Mouse (Mus musculus): ENCODE results near the gene H2-Ab1. TPM values are rescaled to one million over a fixed set of nuclear protein-coding genes. Genes with fewer than 3 reads are reported as not detected.

H2-Ab1 gene
- polyA plus RNA-seq, 1 experiment from 2014 or later, result 15.1 TPM

GRCm38 (mm10) chr17:34249361-34249760 is 8.1 kb upstream of the H2-Ab1 start:
- H3K4me1 ChIP-seq (replicated peaks; ENCODE audit: control insufficient read depth, insufficient read depth, low read length), result no peaks in the 10 kb centered on the region
- no peak for ATAC-seq (ENCODE audit: low read depth)
- H3K27ac ChIP-seq (ENCODE audit: low read length), result no peak overlapping the region
- no peaks in the 10 kb centered on the region for H3K27me3 ChIP-seq (ENCODE audit: control insufficient read depth, insufficient read depth, low read depth, low read length)
- no peaks in the 10 kb centered on the region for H3K36me3 ChIP-seq (ENCODE audit: control insufficient read depth, insufficient read depth, low read length)
- H3K9ac ChIP-seq (ENCODE audit: low read length), result no peak overlapping the region
- 40% methylated on average over 3 of the region's 3 CpGs for WGBS
- H3K9me3 ChIP-seq (ENCODE audit: control insufficient read depth, low read length), result no peaks in the 10 kb centered on the region
- no peak overlapping the region for H3K4me2 ChIP-seq (ENCODE audit: low read depth, low read length)
- H3K4me3 ChIP-seq (ENCODE audit: low read length), result no peak overlapping the region

GRCm38 (mm10) chr17:34249878-34250277 is 7.6 kb upstream of the H2-Ab1 start:
- H3K27ac ChIP-seq (ENCODE audit: low read length), result no peak overlapping the region
- no peaks in the 10 kb centered on the region for H3K4me1 ChIP-seq (replicated peaks; ENCODE audit: control insufficient read depth, insufficient read depth, low read length)
- no peaks in the 10 kb centered on the region for H3K9me3 ChIP-seq (ENCODE audit: control insufficient read depth, low read length)
- no peaks in the 10 kb centered on the region for H3K27me3 ChIP-seq (ENCODE audit: control insufficient read depth, insufficient read depth, low read depth, low read length)
- no peak overlapping the region for H3K4me3 ChIP-seq (ENCODE audit: low read length)
- 15% methylated on average over 4 of the region's 4 CpGs for WGBS
- ATAC-seq (ENCODE audit: low read depth), result no peak
- H3K36me3 ChIP-seq (ENCODE audit: control insufficient read depth, insufficient read depth, low read length), result no peaks in the 10 kb centered on the region
- H3K9ac ChIP-seq (ENCODE audit: low read length), result no peak overlapping the region
- H3K4me2 ChIP-seq (ENCODE audit: low read depth, low read length), result no peak overlapping the region

GRCm38 (mm10) chr17:34251666-34252065 is 5.8 kb upstream of the H2-Ab1 start:
- Histone ChIP-seq H3K4me1 (replicated peaks; ENCODE audit: control insufficient read depth, insufficient read depth, low read length) (no peaks in the 10 kb centered on the region), H3K27me3 (ENCODE audit: control insufficient read depth, insufficient read depth, low read depth, low read length) (no peaks in the 10 kb centered on the region), H3K4me3 (ENCODE audit: low read length) (no peak overlapping the region), H3K27ac (ENCODE audit: low read length) (no peak overlapping the region), H3K9me3 (ENCODE audit: control insufficient read depth, low read length) (no peaks in the 10 kb centered on the region), H3K36me3 (ENCODE audit: control insufficient read depth, insufficient read depth, low read length) (no peaks in the 10 kb centered on the region), H3K4me2 (ENCODE audit: low read depth, low read length) (no peak overlapping the region), H3K9ac (ENCODE audit: low read length) (no peak overlapping the region)
- 39% methylated on average over 4 of the region's 4 CpGs for WGBS
- ATAC-seq (ENCODE audit: low read depth), result no peak

- no peak overlapping the region for H3K4me3 ChIP-seq (ENCODE audit: low read length)
- no peaks in the 10 kb centered on the region for H3K4me1 ChIP-seq (replicated peaks; ENCODE audit: control insufficient read depth, insufficient read depth, low read length)
- H3K4me2 ChIP-seq (ENCODE audit: low read depth, low read length), result no peak overlapping the region
- H3K27ac ChIP-seq (ENCODE audit: low read length), result no peak overlapping the region
- no peak overlapping the region for H3K9ac ChIP-seq (ENCODE audit: low read length)
- peaks cover 6% of the 10 kb centered on the region for H3K27me3 ChIP-seq (ENCODE audit: control insufficient read depth, insufficient read depth, low read depth, low read length)
- no peaks in the 10 kb centered on the region for H3K36me3 ChIP-seq (ENCODE audit: control insufficient read depth, insufficient read depth, low read length)
- no peaks in the 10 kb centered on the region for H3K9me3 ChIP-seq (ENCODE audit: control insufficient read depth, low read length)
- no peak for ATAC-seq (ENCODE audit: low read depth)
- WGBS, result 78% methylated on average over 5 of the region's 5 CpGs
Measured at GRCm38 (mm10) chr17:34256501-34256900, 988 bp upstream of the H2-Ab1 start.

GRCm38 (mm10) chr17:34260551-34260950 is 3.1 kb downstream of the H2-Ab1 start:
- Histone ChIP-seq H3K4me2 (ENCODE audit: low read depth, low read length) (no peak overlapping the region), H3K9me3 (ENCODE audit: control insufficient read depth, low read length) (no peaks in the 10 kb centered on the region), H3K4me1 (replicated peaks; ENCODE audit: control insufficient read depth, insufficient read depth, low read length) (peaks cover 16% of the 10 kb centered on the region), H3K9ac (ENCODE audit: low read length) (no peak overlapping the region), H3K27ac (ENCODE audit: low read length) (no peak overlapping the region), H3K36me3 (ENCODE audit: control insufficient read depth, insufficient read depth, low read length) (no peaks in the 10 kb centered on the region), H3K27me3 (ENCODE audit: control insufficient read depth, insufficient read depth, low read depth, low read length) (peaks cover 43% of the 10 kb centered on the region), H3K4me3 (ENCODE audit: low read length) (no peak overlapping the region)
- ATAC-seq (ENCODE audit: low read depth), result no peak
- 31% methylated on average over 5 of the region's 5 CpGs for WGBS

GRCm38 (mm10) chr17:34261502-34261901 is 4.0 kb downstream of the H2-Ab1 start:
- Histone ChIP-seq H3K36me3 (ENCODE audit: control insufficient read depth, insufficient read depth, low read length) (no peaks in the 10 kb centered on the region), H3K4me1 (replicated peaks; ENCODE audit: control insufficient read depth, insufficient read depth, low read length) (peaks cover 16% of the 10 kb centered on the region), H3K9me3 (ENCODE audit: control insufficient read depth, low read length) (no peaks in the 10 kb centered on the region), H3K27me3 (ENCODE audit: control insufficient read depth, insufficient read depth, low read depth, low read length) (peaks cover 43% of the 10 kb centered on the region), H3K9ac (ENCODE audit: low read length) (no peak overlapping the region), H3K4me3 (ENCODE audit: low read length) (no peak overlapping the region), H3K27ac (ENCODE audit: low read length) (no peak overlapping the region), H3K4me2 (ENCODE audit: low read depth, low read length) (no peak overlapping the region)
- peak; percentile 53 for ATAC-seq (ENCODE audit: low read depth)
- 24% methylated on average over 4 of the region's 4 CpGs for WGBS

GRCm38 (mm10) chr17:34263068-34263467 is 5.6 kb downstream of the H2-Ab1 start:
- H3K4me2 ChIP-seq (ENCODE audit: low read depth, low read length), result peak overlapping the region; percentile 94
- peak overlapping the region; percentile 53 for H3K4me3 ChIP-seq (ENCODE audit: low read length)
- no peak overlapping the region for H3K27ac ChIP-seq (ENCODE audit: low read length)
- H3K4me1 ChIP-seq (replicated peaks; ENCODE audit: control insufficient read depth, insufficient read depth, low read length), result peaks cover 16% of the 10 kb centered on the region
- H3K9me3 ChIP-seq (ENCODE audit: control insufficient read depth, low read length), result no peaks in the 10 kb centered on the region
- no peaks in the 10 kb centered on the region for H3K36me3 ChIP-seq (ENCODE audit: control insufficient read depth, insufficient read depth, low read length)
- WGBS, result under 1% methylated on average over 8 of the region's 8 CpGs
- H3K9ac ChIP-seq (ENCODE audit: low read length), result peak overlapping the region; percentile 21
- H3K27me3 ChIP-seq (ENCODE audit: control insufficient read depth, insufficient read depth, low read depth, low read length), result peaks cover 47% of the 10 kb centered on the region
- peak; percentile 77 for ATAC-seq (ENCODE audit: low read depth)

GRCm38 (mm10) chr17:34263811-34264371 is 6.4 kb downstream of the H2-Ab1 start:
- Histone ChIP-seq H3K4me3 (ENCODE audit: low read length) (peak overlapping the region; percentile 54), H3K9ac (ENCODE audit: low read length) (no peak overlapping the region), H3K27me3 (ENCODE audit: control insufficient read depth, insufficient read depth, low read depth, low read length) (peaks cover 44% of the 10 kb centered on the region)

GRCm38 (mm10) chr17:34264452-34265351 is 7.2 kb downstream of the H2-Ab1 start:
- Histone ChIP-seq H3K9me3 (ENCODE audit: control insufficient read depth, low read length) (no peaks in the 10 kb centered on the region), H3K27ac (ENCODE audit: low read length) (no peak overlapping the region), H3K36me3 (ENCODE audit: control insufficient read depth, insufficient read depth, low read length) (no peaks in the 10 kb centered on the region), H3K4me1 (replicated peaks; ENCODE audit: control insufficient read depth, insufficient read depth, low read length) (peaks cover 16% of the 10 kb centered on the region), H3K4me3 (ENCODE audit: low read length) (peak overlapping the region; percentile 54), H3K4me2 (ENCODE audit: low read depth, low read length) (peak overlapping the region; percentile 92), H3K9ac (ENCODE audit: low read length) (peak overlapping the region; percentile 61), H3K27me3 (ENCODE audit: control insufficient read depth, insufficient read depth, low read depth, low read length) (peaks cover 42% of the 10 kb centered on the region)
- WGBS, result under 1% methylated on average over 90 of the region's 93 CpGs
- peak; percentile 48 for ATAC-seq (ENCODE audit: low read depth)

More at GRCm38 (mm10) chr17:34263811-34264371, 6.4 kb downstream of the H2-Ab1 start:
- no peak overlapping the region for H3K27ac ChIP-seq (ENCODE audit: low read length)
- H3K4me2 ChIP-seq (ENCODE audit: low read depth, low read length), result peak overlapping the region; percentile 94
- H3K4me1 ChIP-seq (replicated peaks; ENCODE audit: control insufficient read depth, insufficient read depth, low read length), result peaks cover 16% of the 10 kb centered on the region
- WGBS, result 7% methylated on average over 14 of the region's 14 CpGs
- ATAC-seq (ENCODE audit: low read depth), result no peak
- H3K36me3 ChIP-seq (ENCODE audit: control insufficient read depth, insufficient read depth, low read length), result no peaks in the 10 kb centered on the region
- no peaks in the 10 kb centered on the region for H3K9me3 ChIP-seq (ENCODE audit: control insufficient read depth, low read length)

Data from lung, embryonic 16.5 days (tissue).